Mouse (Mus musculus) liver, adult 2 months (tissue): ENCODE measurements around the gene Wfdc15b.

Experiments
- CTCF ChIP-seq: fragments of 200-500 bp; IDR thresholded peaks from 2 replicates; pipeline ENCODE4 v1.5.1; 2011; ENCODE audit warnings: low read depth, low read length, control low read depth
- POLR2A ChIP-seq: fragments of 200-500 bp; IDR thresholded peaks from 2 replicates; pipeline ENCODE4 v1.6.1; 2011; ENCODE audit warnings: low read length, control low read depth; ENCODE audit not compliant: insufficient read depth; ENCODE audit errors: extremely low read depth

- no peak for TF ChIP-seq POLR2A
- TF ChIP-seq CTCF, result no peak
These were observed 45.6 kb downstream of the Wfdc15b start for GRCm38 (mm10) chr2:164175850-164176249.
